Mouse (Mus musculus): ENCODE measurements around the gene Nrtn.

Gene Nrtn

DNA sequence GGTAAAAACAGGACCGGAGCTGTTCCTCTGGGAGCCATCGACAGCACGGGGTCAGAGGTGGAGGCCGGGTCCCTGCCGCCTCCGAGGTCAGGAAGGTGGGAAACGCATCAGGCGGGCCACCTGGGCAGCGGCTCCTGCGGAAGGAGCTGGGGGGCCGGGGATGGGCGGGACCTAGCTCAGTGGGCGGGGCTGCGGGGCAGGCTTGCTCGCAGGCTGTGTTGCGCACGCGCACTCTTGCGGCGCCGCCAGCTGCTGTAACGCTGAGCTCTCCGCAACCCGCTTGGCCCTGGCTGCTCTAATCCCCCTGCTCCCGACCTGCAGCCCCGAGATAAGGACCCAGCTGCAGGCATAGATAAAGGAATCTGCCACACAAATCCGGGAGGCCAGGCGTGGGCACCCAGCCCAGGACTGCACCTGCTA, 4.7 kb upstream of the Nrtn start:
- DNase-seq: peak; percentile 94

DNA sequence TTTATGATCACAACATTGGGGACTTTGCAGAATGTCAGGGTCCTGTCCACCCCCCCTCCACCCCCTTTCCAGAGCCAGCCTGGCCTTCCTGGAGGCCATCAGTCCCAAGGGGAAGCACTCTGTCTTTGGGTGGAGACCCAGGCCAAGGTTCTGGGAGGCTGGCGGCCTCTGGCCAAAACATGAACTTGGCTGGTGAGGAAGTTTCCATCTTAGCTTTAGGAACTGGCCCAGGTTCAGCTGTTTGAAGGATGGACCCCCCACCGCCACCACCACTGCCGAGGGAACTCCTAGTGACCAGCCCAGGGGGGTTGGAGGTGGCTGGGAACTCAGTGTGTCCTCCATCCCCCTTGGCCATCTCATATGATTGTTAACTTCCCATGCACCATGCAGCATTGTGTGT, 3.7 kb upstream of the Nrtn start:
- no peak for DNase-seq

GRCm38 (mm10) chr17:56759261-56759660, 1.9 kb upstream of the Nrtn start:
- DNase-seq: no peak

DNA sequence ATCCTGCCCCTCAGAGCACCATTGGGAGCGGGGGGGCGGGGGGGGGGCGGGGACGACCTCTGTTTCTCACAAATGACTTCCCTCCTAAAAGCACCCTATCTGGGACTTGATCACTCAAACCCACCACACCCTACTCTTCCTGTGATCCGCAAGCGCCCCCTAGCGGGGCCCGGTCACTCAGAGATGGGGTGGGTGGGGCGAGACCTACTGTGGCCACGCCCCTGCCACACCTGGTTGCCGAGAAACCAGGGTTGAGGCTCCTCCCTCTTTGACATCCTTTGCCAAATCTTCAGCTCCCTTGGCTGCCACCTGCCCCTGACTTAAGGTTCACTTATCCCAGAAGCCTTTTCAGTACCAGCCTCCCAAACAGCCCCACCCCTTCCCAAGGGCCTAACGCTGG, 802 bp upstream of the Nrtn start:
- peak; percentile 89 for DNase-seq

GRCm38 (mm10) chr17:56756703-56757399, 479 bp downstream of the Nrtn start:
- DNase-seq: peak; percentile 47

DNA sequence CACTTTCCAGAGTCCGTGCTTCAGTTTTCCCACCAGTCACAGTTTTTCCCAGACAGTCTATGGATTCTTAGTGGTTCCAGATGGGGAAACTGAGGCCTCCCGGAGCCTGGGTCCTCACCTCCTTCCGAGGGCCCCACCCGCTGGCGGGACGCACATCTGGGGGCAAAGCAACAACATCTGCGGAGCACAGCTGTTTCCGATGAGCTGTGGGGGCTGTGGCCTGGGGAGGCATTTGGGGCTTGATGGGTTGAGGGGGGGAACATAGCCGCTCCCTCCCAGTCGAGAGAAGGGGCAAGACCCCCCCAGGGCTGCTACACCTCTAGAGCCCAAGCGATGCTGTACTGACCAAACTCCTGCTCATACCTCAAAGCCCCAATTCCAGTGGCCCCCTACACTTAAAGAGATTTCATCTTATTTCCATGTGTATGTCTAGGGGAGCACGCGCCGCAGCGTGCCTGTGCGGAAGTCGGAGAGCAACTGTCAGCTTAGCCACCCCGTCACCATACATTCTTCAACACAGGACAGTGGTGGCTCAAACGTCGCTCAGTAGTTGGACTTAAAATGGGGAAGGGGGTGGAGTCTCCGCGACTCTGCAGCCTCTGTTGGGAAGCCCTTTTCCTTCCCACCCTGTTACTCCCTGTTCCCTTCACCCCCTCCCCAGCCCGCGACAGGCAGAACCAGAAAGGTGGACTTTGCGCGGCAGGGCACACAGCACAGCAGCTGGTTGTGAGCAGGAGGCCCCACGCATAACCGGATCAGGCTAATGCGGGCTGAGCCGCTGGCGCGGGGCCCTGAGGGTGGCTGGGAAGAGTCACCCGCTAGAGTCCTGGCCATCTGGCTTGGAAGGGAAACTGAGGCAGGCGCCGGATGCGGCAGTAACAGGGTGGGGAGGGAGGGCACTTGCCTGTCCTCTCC, 2.8 kb downstream of the Nrtn start:
- DNase-seq: peak; percentile 27

DNA sequence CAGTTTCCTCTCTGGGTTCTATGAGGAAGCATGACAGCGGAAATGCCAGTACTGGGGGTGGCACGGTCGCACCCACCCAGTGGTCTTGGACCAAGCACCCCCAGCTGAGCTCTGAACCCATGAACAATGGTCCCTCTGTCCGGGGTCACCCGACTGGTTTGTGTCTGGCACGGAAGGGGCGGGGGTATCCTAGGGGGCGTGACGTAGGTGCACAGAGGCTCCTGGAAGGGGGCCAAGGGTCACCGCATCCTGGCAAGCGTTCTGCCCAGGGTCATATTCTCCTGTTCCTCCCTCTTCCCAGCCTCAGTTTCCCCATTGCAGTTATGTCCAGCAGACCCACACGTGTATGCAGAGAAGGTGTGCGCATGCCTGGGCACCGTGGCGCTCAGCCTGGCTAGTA, 3.9 kb downstream of the Nrtn start:
- DNase-seq: no peak

DNA sequence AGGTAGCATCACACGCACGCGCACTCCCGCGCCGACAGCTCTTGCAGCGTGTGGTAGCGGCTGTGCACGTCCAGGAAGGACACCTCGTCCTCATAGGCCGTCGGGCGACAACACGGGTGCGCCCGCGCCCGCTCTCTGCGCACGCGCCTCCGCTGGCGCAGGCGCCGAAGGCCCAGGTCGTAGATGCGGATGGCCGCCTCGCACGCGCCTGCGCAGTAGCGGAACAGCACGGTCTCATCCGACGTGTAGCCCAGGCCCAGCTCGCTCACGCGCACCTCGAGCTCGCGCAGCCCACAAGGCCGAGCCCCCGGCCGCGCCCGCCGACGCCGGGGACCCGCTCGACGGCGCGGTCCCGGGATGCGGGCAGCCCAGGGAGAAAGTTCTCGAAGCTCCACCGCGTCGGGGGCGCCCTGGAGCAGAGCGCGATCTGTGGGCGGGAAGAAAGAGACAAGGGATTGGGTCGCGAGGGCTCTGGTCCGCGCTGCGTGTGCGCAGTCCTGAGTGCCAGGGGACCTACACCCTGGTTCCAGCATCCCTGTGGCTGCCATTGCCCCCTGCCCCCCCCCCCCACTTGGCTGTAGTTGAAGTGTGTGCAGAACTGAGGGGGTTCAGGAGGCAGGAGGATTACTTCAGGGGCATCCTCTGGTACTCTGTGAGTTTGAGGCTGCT, 5.8 kb downstream of the Nrtn start:
- DNase-seq: no peak

DNA sequence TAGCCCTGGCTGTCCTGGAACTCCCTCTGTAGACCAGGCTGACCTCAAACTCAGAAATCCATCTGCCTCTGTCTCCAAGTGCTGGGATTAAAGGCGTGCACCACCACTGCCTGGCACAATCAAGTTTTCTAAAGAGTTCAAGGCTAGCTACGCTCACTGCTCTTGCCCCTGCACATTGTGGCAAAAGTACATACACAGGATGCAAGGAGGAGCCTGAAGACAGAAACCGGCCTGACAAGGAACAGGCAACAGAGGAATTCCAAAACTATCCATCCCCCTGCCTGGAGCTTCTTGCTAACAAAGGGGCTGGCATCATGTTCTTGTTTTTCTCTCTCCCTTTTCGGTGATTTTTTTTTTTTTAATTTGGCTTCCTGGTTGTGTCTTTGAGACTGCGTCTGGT, 13.2 kb downstream of the Nrtn start:
- DNase-seq: no peak

GRCm38 (mm10) chr17:56740788-56741160, 16.6 kb downstream of the Nrtn start:
- no peak for DNase-seq

DNA sequence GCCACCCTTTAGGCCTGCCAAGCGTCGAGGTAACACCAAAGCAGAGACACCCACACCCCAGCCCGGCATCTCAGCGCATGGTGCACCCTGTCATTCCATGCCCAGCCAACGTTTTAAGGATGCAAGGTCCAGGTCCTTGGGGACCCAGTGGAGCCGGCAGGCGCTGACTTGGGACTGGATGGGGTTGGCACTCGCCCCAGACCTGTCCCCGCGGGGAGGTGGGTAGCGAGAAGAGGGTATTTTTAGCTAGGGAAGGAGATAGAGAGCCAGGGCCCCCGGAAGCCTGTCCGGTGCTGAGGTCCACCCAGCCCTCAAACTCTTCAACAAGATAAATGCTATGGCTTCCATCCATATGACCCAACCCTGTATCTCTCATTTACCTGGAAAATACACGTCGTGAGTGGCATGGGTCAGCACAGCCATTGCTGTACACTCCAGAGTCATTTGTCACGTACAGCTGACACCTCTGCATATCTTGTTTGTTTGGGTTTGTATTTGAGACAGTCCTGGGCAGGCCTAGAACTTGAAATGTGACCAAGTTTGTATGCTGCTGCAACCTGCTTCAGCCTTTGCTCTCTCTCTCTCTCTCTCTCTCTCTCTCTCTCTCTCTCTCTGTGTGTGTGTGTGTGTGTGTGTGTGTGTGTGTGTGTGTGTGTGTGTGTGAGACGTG, 17.1 kb downstream of the Nrtn start:
- no peak for DNase-seq

DNA sequence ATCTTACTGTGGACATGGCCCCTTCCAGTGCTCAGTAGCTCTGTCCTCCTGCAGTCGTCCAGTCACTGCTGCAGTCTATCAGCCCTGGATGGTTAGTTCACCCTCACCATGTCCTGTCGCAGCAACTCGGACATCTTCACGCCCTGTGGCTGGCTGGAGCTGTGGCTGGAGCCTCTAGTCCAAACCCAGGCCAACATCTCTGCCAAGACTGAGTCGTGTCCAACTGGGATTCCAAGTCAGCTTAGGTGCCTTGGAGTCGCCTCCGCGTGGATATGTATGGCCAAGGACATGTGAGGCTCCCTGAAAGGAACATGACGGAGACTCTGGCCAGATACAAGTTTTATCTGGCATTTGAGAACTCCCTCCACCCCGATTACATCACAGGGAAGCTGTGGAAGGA, 19.1 kb downstream of the Nrtn start:
- DNase-seq: no peak

DNA sequence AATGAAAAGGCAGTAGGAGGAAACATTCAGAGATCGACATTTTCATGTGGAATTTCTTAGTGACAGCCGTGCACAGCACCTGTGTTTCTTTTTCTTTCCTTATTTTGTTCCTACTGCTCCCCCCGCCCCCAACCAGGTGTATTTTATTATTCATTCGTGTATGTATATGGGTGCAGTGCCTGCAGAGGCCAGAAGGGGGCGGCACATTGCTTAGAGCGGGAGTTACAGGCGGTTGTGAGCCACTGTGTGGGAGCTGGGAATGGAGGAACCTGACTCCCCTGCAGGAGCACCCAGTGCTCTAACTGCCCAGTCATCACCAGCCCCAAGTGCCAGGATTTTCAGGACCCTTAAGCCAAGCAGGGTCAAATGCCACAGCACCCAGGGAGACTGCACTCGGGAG, 20.8 kb downstream of the Nrtn start:
- peak; percentile 35 for DNase-seq

DNA sequence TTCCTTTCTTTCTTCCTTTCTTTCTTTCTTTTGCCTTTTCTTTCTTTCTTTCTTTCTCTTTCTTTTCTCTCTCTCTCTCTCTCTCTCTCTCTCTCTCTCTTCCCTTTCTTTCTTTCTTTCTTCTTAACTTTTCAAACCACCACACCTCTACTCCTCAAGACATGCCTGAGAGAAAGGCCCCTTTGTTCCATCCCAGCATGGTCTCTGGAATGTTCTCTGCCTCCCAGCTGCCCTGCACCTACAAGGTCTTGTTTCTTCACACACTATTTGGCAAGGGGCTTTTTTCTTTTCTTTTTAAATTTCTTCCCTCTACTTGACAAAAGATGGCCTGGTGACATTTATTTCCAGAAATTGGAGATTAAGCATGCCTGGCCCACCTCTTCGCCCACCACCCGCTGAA, 27.7 kb downstream of the Nrtn start:
- no peak for DNase-seq

GRCm38 (mm10) chr17:56729151-56729550, 28.2 kb downstream of the Nrtn start:
- DNase-seq: no peak

DNA sequence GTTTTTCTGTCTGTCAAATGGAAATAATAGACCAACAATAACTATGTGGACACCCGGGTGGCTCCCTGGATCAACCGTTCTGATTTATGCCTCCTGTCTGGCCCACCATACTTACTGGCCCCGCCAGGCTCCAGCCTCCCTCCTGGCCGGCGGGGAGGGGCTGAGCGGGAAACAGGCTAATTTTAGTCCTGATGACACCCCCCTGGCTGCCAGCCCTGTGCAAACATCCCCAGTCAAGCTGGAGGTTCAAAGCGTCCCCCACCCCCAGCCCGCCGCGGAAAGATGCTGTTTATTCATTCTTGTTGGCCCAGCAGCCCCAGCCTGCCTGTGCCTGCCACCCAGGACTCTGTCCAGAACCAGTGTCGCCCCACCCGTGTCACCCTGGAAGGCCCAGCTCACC, 29.2 kb downstream of the Nrtn start:
- no peak for DNase-seq

DNA sequence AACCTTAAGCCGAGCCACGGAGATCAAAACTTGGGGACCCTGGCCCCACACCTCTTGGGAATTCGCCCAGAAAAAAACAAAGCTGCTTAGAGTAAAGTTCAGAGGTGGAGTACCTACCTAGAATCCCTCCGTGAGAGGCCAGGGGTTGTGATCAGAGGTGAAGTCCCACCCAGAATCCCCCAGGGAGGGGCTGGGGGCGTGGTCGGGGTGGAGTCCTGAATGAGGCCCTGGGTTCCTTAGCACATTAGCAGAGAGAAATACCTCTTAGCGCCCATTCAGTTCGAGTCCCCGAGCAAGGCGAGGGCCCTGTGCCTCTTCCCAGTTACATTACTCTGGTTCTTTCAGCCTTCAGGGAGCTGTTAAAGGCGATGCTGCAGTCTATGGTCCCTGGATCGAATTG, 29.7 kb downstream of the Nrtn start:
- no peak for DNase-seq

GRCm38 (mm10) chr17:56727029-56727649, 30.2 kb downstream of the Nrtn start:
- no peak for DNase-seq

- DNase-seq: no peak
These were observed 33.7 kb downstream of the Nrtn start for GRCm38 (mm10) chr17:56723419-56724161.

DNA sequence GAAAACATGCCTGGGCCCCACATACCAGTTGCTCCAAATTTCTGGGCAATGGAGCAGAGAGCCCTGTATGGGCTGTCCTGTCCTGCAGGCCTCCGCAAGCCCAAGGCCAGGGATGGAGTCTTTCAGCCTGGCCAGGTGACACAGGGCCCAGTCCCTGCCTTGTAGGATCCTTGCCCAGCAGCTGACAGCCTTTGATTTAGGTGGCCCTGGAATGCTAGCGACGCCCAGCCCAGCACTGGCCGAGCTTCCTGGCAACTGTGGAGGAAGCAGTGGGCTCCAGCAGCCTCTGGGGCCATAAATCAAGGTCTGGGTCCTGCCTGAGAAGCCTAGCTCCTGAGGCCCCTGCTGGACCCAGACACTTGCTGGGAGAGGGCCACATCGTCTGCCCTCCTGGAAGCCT, 34.9 kb downstream of the Nrtn start:
- no peak for DNase-seq

DNA sequence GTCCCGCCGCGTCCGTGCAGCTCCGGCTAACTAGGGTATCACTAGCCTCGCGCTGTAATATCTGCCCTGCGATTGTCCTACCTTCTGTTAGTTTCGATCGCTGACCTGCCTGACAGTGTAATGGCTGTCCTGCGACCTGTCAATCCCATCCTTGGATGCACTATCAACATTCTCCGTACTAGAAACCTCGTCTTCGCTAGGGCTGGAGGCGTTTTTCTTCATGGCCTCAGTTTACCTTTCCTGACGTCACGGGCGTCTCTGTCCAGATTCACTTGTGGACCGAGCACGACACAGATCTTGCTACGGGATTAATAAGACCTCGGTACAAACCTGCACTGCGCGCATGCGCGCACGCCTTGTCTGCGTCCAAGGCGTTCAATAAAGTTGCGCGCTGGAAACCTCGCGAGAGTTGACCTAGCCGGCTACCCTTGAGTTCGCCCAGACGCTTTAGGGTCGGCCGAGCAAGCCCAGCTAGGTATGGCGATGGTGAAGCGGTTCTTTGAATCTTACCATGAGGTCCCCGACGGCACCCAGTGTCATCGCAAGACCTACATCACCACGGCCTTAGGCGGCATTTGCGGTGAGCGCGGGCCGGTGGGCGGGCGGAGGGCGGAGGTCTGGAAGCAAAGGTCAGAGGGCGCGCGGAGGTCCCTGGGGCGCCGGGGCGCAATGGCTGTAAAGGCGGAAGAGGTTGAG, 39.8 kb downstream of the Nrtn start, which contains the start of the genes Ndufa11 and Vmac:
TSS of gene Ndufa11 (plus strand) at position 405 of the 696 bp plus-strand sequence.
TSS of gene Vmac (minus strand) at position 660 of the 696 bp plus-strand sequence.
- DNase-seq: peak; percentile 91

Measured in thymus, postnatal 25 days (tissue).